Mouse (Mus musculus): ENCODE data around the gene Arrdc3.

Arrdc3 gene

GRCm38 (mm10) chr13:80913361-80913760 lies 30.2 kb downstream of the Arrdc3 start:
- no peak for ATAC-seq (ENCODE audit: insufficient number of reproducible peaks, low FRiP score, low TSS enrichment)

GRCm38 (mm10) chr13:80920939-80921338 lies 37.8 kb downstream of the Arrdc3 start:
- no peak for ATAC-seq (ENCODE audit: insufficient number of reproducible peaks, low FRiP score, low TSS enrichment)

- ATAC-seq (ENCODE audit: insufficient number of reproducible peaks, low FRiP score, low TSS enrichment): no peak
Observed at GRCm38 (mm10) chr13:80921593-80922327, 38.6 kb downstream of the Arrdc3 start.

GRCm38 (mm10) chr13:80928187-80928586 lies 45.0 kb downstream of the Arrdc3 start:
- ATAC-seq (ENCODE audit: insufficient number of reproducible peaks, low FRiP score, low TSS enrichment): no peak

GRCm38 (mm10) chr13:80930030-80930429 lies 46.8 kb downstream of the Arrdc3 start:
- no peak for ATAC-seq (ENCODE audit: insufficient number of reproducible peaks, low FRiP score, low TSS enrichment)

- 0 out of 2 replicates have a peak, but pooled peaks have one; percentile 31 for ATAC-seq (ENCODE audit: insufficient number of reproducible peaks, low FRiP score, low TSS enrichment)
Observed at GRCm38 (mm10) chr13:80932816-80933402, 49.7 kb downstream of the Arrdc3 start.

GRCm38 (mm10) chr13:80936426-80936825 lies 53.2 kb downstream of the Arrdc3 start:
- ATAC-seq (ENCODE audit: insufficient number of reproducible peaks, low FRiP score, low TSS enrichment): no peak

GRCm38 (mm10) chr13:80939228-80939627 lies 56.0 kb downstream of the Arrdc3 start:
- ATAC-seq (ENCODE audit: insufficient number of reproducible peaks, low FRiP score, low TSS enrichment): no peak

- no peak for ATAC-seq (ENCODE audit: insufficient number of reproducible peaks, low FRiP score, low TSS enrichment)
Observed at GRCm38 (mm10) chr13:80939866-80940265, 56.7 kb downstream of the Arrdc3 start.

- no peak for ATAC-seq (ENCODE audit: insufficient number of reproducible peaks, low FRiP score, low TSS enrichment)
Observed at GRCm38 (mm10) chr13:80940421-80940820, 57.2 kb downstream of the Arrdc3 start.

- no peak for ATAC-seq (ENCODE audit: insufficient number of reproducible peaks, low FRiP score, low TSS enrichment)
Observed at GRCm38 (mm10) chr13:80940860-80941630, 57.9 kb downstream of the Arrdc3 start.

GRCm38 (mm10) chr13:80944532-80944931 lies 61.3 kb downstream of the Arrdc3 start:
- ATAC-seq (ENCODE audit: insufficient number of reproducible peaks, low FRiP score, low TSS enrichment): no peak
